Mouse (Mus musculus) limb, embryonic 14.5 days (tissue): ENCODE data around the gene Stk38. TPM values are rescaled to one million over a fixed set of nuclear protein-coding genes. Genes with fewer than 3 reads are reported as not detected.

Experiments used
- ATAC-seq: fragments of 200-750 bp; cut with Nextera tagmentation; 2 replicates; pipeline ENCODE4 v1.8.0; 2017; ENCODE audit warnings: low read depth, moderate number of reproducible peaks, moderate TSS enrichment; ENCODE audit not compliant: low FRiP score
- DNase-seq: peaks from one replicate; pipeline ENCODE4 v3.0.0-alpha.2; 2015; ENCODE audit warnings: low spot score
- H3K27ac ChIP-seq: fragments of 300-500 bp; sonication (generic); replicated peaks from 2 replicates; pipeline ENCODE4 v1.5.1; 2014; ENCODE audit warnings: low read depth, mild to moderate bottlenecking, low read length, moderate library complexity, mixed read lengths
- H3K27me3 ChIP-seq: fragments of 300-500 bp; sonication (generic); 2 replicates; pipeline ENCODE4 v1.6.1; 2014; ENCODE audit warnings: low read length, mixed read lengths; ENCODE audit not compliant: control insufficient read depth, insufficient read depth
- H3K36me3 ChIP-seq: fragments of 300-500 bp; sonication (generic); 2 replicates; pipeline ENCODE4 v1.6.1; 2014; ENCODE audit warnings: mild to moderate bottlenecking, low read length, moderate library complexity, mixed read lengths; ENCODE audit not compliant: control insufficient read depth, insufficient read depth
- H3K4me1 ChIP-seq: fragments of 300-500 bp; sonication (generic); 2 replicates; pipeline ENCODE4 v1.6.1; 2014; ENCODE audit warnings: antibody characterized with exemption, low read length, mixed read lengths; ENCODE audit not compliant: control insufficient read depth, insufficient read depth
- H3K4me2 ChIP-seq: fragments of 300-500 bp; sonication (generic); replicated peaks from 2 replicates; pipeline ENCODE4 v1.6.1; 2014; ENCODE audit warnings: low read depth, mild to moderate bottlenecking, low read length, moderate library complexity; ENCODE audit not compliant: severe bottlenecking
- H3K4me3 ChIP-seq: fragments of 300-500 bp; sonication (generic); replicated peaks from 2 replicates; pipeline ENCODE4 v1.5.1; 2014; ENCODE audit warnings: low read length
- H3K9ac ChIP-seq: fragments of 300-500 bp; sonication (generic); 2 replicates; pipeline ENCODE4 v1.6.1; 2014; ENCODE audit warnings: mild to moderate bottlenecking, low read depth, low read length, moderate library complexity; ENCODE audit not compliant: severe bottlenecking
- H3K9me3 ChIP-seq: fragments of 300-500 bp; sonication (generic); 2 replicates; pipeline ENCODE4 v1.6.1; 2016; ENCODE audit warnings: low read length; ENCODE audit not compliant: control insufficient read depth
- POLR2A ChIP-seq: fragments of 200-500 bp; IDR thresholded peaks from 2 replicates; pipeline ENCODE4 v1.8.0; 2012; ENCODE audit warnings: inconsistent platforms, mild to moderate bottlenecking, moderate library complexity, borderline replicate concordance; ENCODE audit not compliant: insufficient read depth, insufficient read length; ENCODE audit errors: extremely low read depth
- WGBS: fragments of 180-500 bp; shearing (Covaris S2); extraction: QIAGEN DNeasy Blood & Tissue Kit; methylation state at CpG from one replicate; pipeline ENCODE4 v1.1.7; 2014; 5-methylcytosine and 5-hydroxymethylcytosine counted together
- polyA plus RNA-seq, 2 experiments: library from polyadenylated mRNA; depleted of rRNA in 1 of 2; stranded (reverse) in 1 of 2; unstranded in 1 of 2; fragments of >200 nt; fragmentation: Nextera tagmentation in 1 of 2; extraction: Ambion mirVana in 1 of 2; gene quantifications; 2 replicates each; pipeline versions ENCODE4 v1.2.1 to v1.2.3; 2012 to 2014

The Stk38 gene
- polyA plus RNA-seq (2012; rRNA removed): 115 TPM in 2 replicates
- 86.6 and 99.3 TPM in 2 replicates for polyA plus RNA-seq (2014; fragmentation: Nextera tagmentation; extraction: Ambion mirVana)

DNA sequence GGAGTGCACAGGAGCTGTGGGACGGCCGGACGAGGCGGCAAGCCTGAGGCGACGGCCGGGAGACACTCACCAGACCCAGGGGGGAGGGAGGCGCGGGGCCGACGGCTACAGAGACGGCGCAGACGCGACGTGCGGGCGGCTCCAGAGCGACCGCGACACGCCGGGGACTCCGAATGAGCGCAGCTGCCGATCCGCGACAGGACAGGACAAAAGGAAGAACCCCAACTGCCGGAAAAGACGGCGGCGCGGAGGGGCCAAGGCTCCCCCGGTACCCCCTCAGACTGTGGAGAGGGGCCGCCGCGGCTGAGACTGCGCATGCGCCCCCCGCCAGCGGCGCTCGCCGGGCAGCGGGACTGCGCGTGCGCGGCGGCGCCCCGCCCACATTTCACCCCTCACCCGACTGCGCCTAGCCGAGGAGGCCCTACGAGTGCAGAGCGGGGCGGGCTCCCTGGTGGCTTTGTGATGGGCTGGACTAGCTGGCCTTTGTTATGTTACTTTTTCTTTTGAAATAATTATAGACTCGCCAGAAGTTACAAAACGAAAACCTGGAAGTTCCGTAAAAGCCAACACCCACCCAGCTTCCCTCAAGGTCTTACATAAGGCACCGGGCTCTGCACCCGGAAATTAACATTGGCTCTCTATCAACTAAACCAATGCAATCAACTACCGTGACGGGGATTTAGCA is at the start of gene Stk38:
Stk38 (minus strand) TSS at position 355 of the 685 bp plus-strand sequence.
- peak; percentile 95 for ATAC-seq
- peak within 1 kb of the TSS; percentile 98 for H3K4me3 ChIP-seq
- H3K4me1 ChIP-seq: peaks cover 14% of the 10 kb centered on the region
- whole genome bisulfite sequencing: under 1% methylated on average over 47 of the region's 65 CpGs
- peak within 1 kb of the TSS; percentile 93 for H3K9ac ChIP-seq
- H3K27ac ChIP-seq: peak within 1 kb of the TSS; percentile 81
- peaks cover 7% of the 10 kb centered on the region; the same call in 1 of the 2 replicates for H3K36me3 ChIP-seq
- no peaks in the 10 kb centered on the region for H3K27me3 ChIP-seq
- peak; percentile 86 for DNase-seq
- TF ChIP-seq POLR2A: peak; percentile 79; the same call in 1 of the 2 replicates
- peak within 1 kb of the TSS; percentile 57 for H3K4me2 ChIP-seq
- no peaks in the 10 kb centered on the region for H3K9me3 ChIP-seq

- no peak overlapping the region; the same call in 1 of the 2 replicates for H3K4me2 ChIP-seq
- ATAC-seq: no peak
Measured at GRCm38 (mm10) chr17:29057361-29057890, 49.6 kb upstream of the Stk38 start.

GRCm38 (mm10) chr17:29056699-29057151 is 48.9 kb upstream of the Stk38 start:
- H3K9ac ChIP-seq: no peak overlapping the region
- H3K4me3 ChIP-seq: no peak overlapping the region
- 0% methylated on average over 8 of the region's 8 CpGs for WGBS
- H3K4me1 ChIP-seq: peaks cover 30% of the 10 kb centered on the region
- 0 out of 2 replicates have a peak overlapping the region, but pooled peaks have one; percentile 14 for H3K27ac ChIP-seq
- ATAC-seq: peak; percentile 77
- no peak for TF ChIP-seq POLR2A
- peak overlapping the region; percentile 30 for H3K4me2 ChIP-seq
- H3K27me3 ChIP-seq: no peaks in the 10 kb centered on the region
- no peaks in the 10 kb centered on the region for H3K9me3 ChIP-seq
- H3K36me3 ChIP-seq: no peaks in the 10 kb centered on the region
- DNase-seq: no peak

More at GRCm38 (mm10) chr17:29057361-29057890, 49.6 kb upstream of the Stk38 start:
- 0 out of 2 replicates have a peak overlapping the region, but pooled peaks have one; percentile 14 for H3K27ac ChIP-seq
- H3K4me3 ChIP-seq: no peak overlapping the region
- no peaks in the 10 kb centered on the region for H3K27me3 ChIP-seq
- H3K4me1 ChIP-seq: peaks cover 30% of the 10 kb centered on the region
- no peak for TF ChIP-seq POLR2A
- H3K9ac ChIP-seq: no peak overlapping the region
- DNase-seq: no peak
- H3K9me3 ChIP-seq: no peaks in the 10 kb centered on the region
- 69% methylated on average over 11 of the region's 11 CpGs for WGBS
- no peaks in the 10 kb centered on the region for H3K36me3 ChIP-seq

DNA sequence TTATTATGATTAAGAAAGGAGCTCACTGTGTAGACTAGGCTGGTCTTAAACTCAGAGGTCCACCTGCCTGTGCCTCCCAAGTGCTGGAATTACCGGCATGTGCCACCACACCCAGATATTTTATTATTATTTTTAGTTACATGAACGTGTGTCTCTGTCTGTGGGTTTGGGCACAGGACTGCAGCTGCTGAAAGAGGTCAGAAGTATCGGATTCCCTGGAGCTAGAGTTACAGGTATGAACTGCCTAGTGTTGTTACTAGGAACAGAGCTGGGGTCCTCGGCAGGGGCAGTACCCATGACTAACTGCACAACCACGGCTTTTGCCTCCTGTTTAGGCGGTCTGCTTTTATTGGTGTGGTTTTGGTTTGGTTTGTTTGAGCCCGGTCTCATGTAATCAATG is 48.4 kb upstream of the Stk38 start:
- H3K36me3 ChIP-seq: no peaks in the 10 kb centered on the region
- H3K27ac ChIP-seq: no peak overlapping the region
- peak overlapping the region; percentile 30; the same call in 1 of the 2 replicates for H3K4me2 ChIP-seq
- peak; percentile 69 for ATAC-seq
- H3K27me3 ChIP-seq: no peaks in the 10 kb centered on the region
- no peak overlapping the region for H3K9ac ChIP-seq
- H3K4me3 ChIP-seq: no peak overlapping the region
- WGBS: 6% methylated on average over 7 of the region's 7 CpGs
- H3K9me3 ChIP-seq: no peaks in the 10 kb centered on the region
- DNase-seq: no peak
- no peak for TF ChIP-seq POLR2A
- H3K4me1 ChIP-seq: peaks cover 30% of the 10 kb centered on the region

GRCm38 (mm10) chr17:29055586-29055985 is 47.8 kb upstream of the Stk38 start:
- ATAC-seq: no peak
- no peak for TF ChIP-seq POLR2A
- no peak overlapping the region for H3K27ac ChIP-seq

More at GRCm38 (mm10) chr17:29055586-29055985, 47.8 kb upstream of the Stk38 start:
- Histone ChIP-seq H3K27me3 (no peaks in the 10 kb centered on the region), H3K36me3 (no peaks in the 10 kb centered on the region), H3K4me2 (no peak overlapping the region), H3K9me3 (no peaks in the 10 kb centered on the region), H3K4me1 (peaks cover 32% of the 10 kb centered on the region), H3K9ac (no peak overlapping the region), H3K4me3 (no peak overlapping the region)
- 56% methylated on average over 5 of the region's 5 CpGs for WGBS
- DNase-seq: no peak
